Mouse (Mus musculus): Measurements from ENCODE around the gene Nup188.

Gene Nup188

GRCm38 (mm10) chr2:30286192-30287026, at the start of gene Nup188, which contains the start of gene Dolk:
Gene Nup188, plus strand, starts transcription at chr2:30286397.
Gene Dolk, minus strand, starts transcription at chr2:30286334.
- in situ Hi-C loops (cut with MboI, MseI), result no loop called here

- in situ Hi-C loops (cut with MboI, MseI), result no loop called here
Observed at GRCm38 (mm10) chr2:30236426-30237198, 49.6 kb upstream of the Nup188 start.

- in situ Hi-C loops (cut with MboI, MseI), result no loop called here
Observed at GRCm38 (mm10) chr2:30237199-30237880, 48.9 kb upstream of the Nup188 start, which contains the start of gene Lrrc8a. Gene Lrrc8a, plus strand, starts transcription at chr2:30237715.

- in situ Hi-C loops (cut with MboI, MseI), result no loop called here
Observed at GRCm38 (mm10) chr2:30237881-30238280, 48.3 kb upstream of the Nup188 start.

GRCm38 (mm10) chr2:30238906-30239465, 47.2 kb upstream of the Nup188 start:
- in situ Hi-C loops (cut with MboI, MseI), result no loop called here

GRCm38 (mm10) chr2:30239777-30240176, 46.4 kb upstream of the Nup188 start:
- in situ Hi-C loops (cut with MboI, MseI), result no loop called here

GRCm38 (mm10) chr2:30240267-30240666, 45.9 kb upstream of the Nup188 start, which contains the start of gene Gm28035:
Gene Gm28035, plus strand, starts transcription at chr2:30240567.
- in situ Hi-C loops (cut with MboI, MseI), result no loop called here

- in situ Hi-C loops (cut with MboI, MseI), result no loop called here
Observed at GRCm38 (mm10) chr2:30242509-30242908, 43.7 kb upstream of the Nup188 start.

GRCm38 (mm10) chr2:30243391-30243790, 42.8 kb upstream of the Nup188 start:
- in situ Hi-C loops (cut with MboI, MseI), result no loop called here

- in situ Hi-C loops (cut with MboI, MseI), result no loop called here
Observed at GRCm38 (mm10) chr2:30244595-30245178, 41.5 kb upstream of the Nup188 start.

GRCm38 (mm10) chr2:30247036-30247435, 39.2 kb upstream of the Nup188 start:
- in situ Hi-C loops (cut with MboI, MseI), result no loop called here

- in situ Hi-C loops (cut with MboI, MseI), result no loop called here
Observed at GRCm38 (mm10) chr2:30247681-30248080, 38.5 kb upstream of the Nup188 start.

- in situ Hi-C loops (cut with MboI, MseI), result no loop called here
Observed at GRCm38 (mm10) chr2:30249182-30249581, 37.0 kb upstream of the Nup188 start.

GRCm38 (mm10) chr2:30250166-30251128, 35.8 kb upstream of the Nup188 start:
- in situ Hi-C loops (cut with MboI, MseI), result no loop called here

- in situ Hi-C loops (cut with MboI, MseI), result no loop called here
Observed at GRCm38 (mm10) chr2:30251417-30252104, 34.6 kb upstream of the Nup188 start.

- in situ Hi-C loops (cut with MboI, MseI), result no loop called here
Observed at GRCm38 (mm10) chr2:30252521-30252920, 33.7 kb upstream of the Nup188 start.

GRCm38 (mm10) chr2:30253809-30254208, 32.4 kb upstream of the Nup188 start:
- in situ Hi-C loops (cut with MboI, MseI), result no loop called here

GRCm38 (mm10) chr2:30255631-30256395, 30.4 kb upstream of the Nup188 start:
- in situ Hi-C loops (cut with MboI, MseI), result no loop called here

All from regulatory T cell (primary cell).